Mouse (Mus musculus) G1E (cell line): ENCODE measurements at regions not wholly inside any gene's neighbourhood (a gene's known extent, or its start where the extent isn't known, plus 50 kb on each side); places are given as distances from the start of the nearest gene placed in this dataset.

Experiments
- ATAC-seq: 2 replicates; pipeline ENCODE4 v1.8.0; 2016; ENCODE audit warnings: mild to moderate bottlenecking; ENCODE audit not compliant: insufficient number of reproducible peaks, poor library complexity, low FRiP score, severe bottlenecking; ENCODE audit errors: extremely low read depth
- DNase-seq: peaks from one replicate; pipeline ENCODE4 v3.0.0; 2012; ENCODE audit warnings: low spot score
- H3K27me3 ChIP-seq: 2 replicates; pipeline ENCODE4 v1.6.1; 2012; ENCODE audit warnings: mild to moderate bottlenecking, low read length, inconsistent platforms; ENCODE audit not compliant: insufficient read depth
- H3K36me3 ChIP-seq: replicated peaks from 2 replicates; pipeline ENCODE3; 2012; ENCODE audit warnings: mild to moderate bottlenecking, inconsistent platforms
- H3K4me1 ChIP-seq: 2 replicates; pipeline ENCODE4 v1.6.1; 2012; ENCODE audit warnings: low read depth, low read length, inconsistent platforms, mixed read lengths; ENCODE audit not compliant: insufficient read depth
- H3K4me3 ChIP-seq: 2 replicates; pipeline ENCODE4 v1.5.1; 2012; ENCODE audit warnings: low read depth, mild to moderate bottlenecking, inconsistent platforms, low read length, moderate library complexity, mixed read lengths
- H3K9me3 ChIP-seq: replicated peaks from 2 replicates; pipeline ENCODE4 v1.6.1; 2012; ENCODE audit warnings: inconsistent platforms
- CTCF ChIP-seq: IDR thresholded peaks from 2 replicates; pipeline ENCODE4 v1.5.1; 2012; ENCODE audit warnings: low read depth, low read length, inconsistent platforms, mixed read lengths
- GATA1 ChIP-seq: IDR thresholded peaks from 2 replicates; pipeline ENCODE4 v1.6.1; 2012; ENCODE audit warnings: borderline replicate concordance, low read length, inconsistent platforms, mixed read lengths
- GATA2 ChIP-seq: IDR thresholded peaks from 2 replicates; pipeline ENCODE4 v1.6.1; 2012; ENCODE audit warnings: low read depth, low read length, inconsistent platforms, borderline replicate concordance
- POLR2AphosphoS5 ChIP-seq: IDR thresholded peaks from 2 replicates; pipeline ENCODE4 v1.6.1; 2012; ENCODE audit warnings: low read depth, low read length, inconsistent platforms; ENCODE audit not compliant: insufficient replicate concordance
- TAL1 ChIP-seq: conservative IDR thresholded peaks from 2 replicates; pipeline ENCODE4 v1.6.1; 2012; ENCODE audit warnings: low read depth, low read length, inconsistent platforms, mixed read lengths

- H3K27me3 ChIP-seq: no peaks in the 10 kb centered on the region
- H3K36me3 ChIP-seq: no peaks in the 10 kb centered on the region
- H3K4me3 ChIP-seq: no peak overlapping the region
- H3K9me3 ChIP-seq: no peaks in the 10 kb centered on the region
- ATAC-seq (no peak), DNase-seq (no peak)
- no peaks in the 10 kb centered on the region for H3K4me1 ChIP-seq
- TF ChIP-seq TAL1: no peak
- no peak for TF ChIP-seq GATA1
- no peak for TF ChIP-seq CTCF
- no peak for TF ChIP-seq POLR2AphosphoS5
- no peak for TF ChIP-seq GATA2
These were observed 155.7 kb upstream of the Cd180 start for GRCm38 (mm10) chr13:102537424-102538242.

- ATAC-seq: no peak
- TF ChIP-seq CTCF (no peak), POLR2AphosphoS5 (no peak), TAL1 (no peak), GATA1 (no peak), GATA2 (no peak)
- H3K4me1 ChIP-seq: no peaks in the 10 kb centered on the region
These were observed 152.9 kb upstream of the Cd180 start for GRCm38 (mm10) chr13:102540436-102540835.

GRCm38 (mm10) chr13:102544359-102545165 lies 148.8 kb upstream of the Cd180 start:
- TF ChIP-seq GATA1: no peak
- TF ChIP-seq TAL1: no peak
- no peak for TF ChIP-seq CTCF
- no peaks in the 10 kb centered on the region for H3K9me3 ChIP-seq
- no peak for ATAC-seq

More at GRCm38 (mm10) chr13:102540436-102540835, 152.9 kb upstream of the Cd180 start:
- no peaks in the 10 kb centered on the region for H3K36me3 ChIP-seq
- no peak overlapping the region for H3K4me3 ChIP-seq
- no peak for DNase-seq
- no peaks in the 10 kb centered on the region for H3K9me3 ChIP-seq
- no peaks in the 10 kb centered on the region for H3K27me3 ChIP-seq

GRCm38 (mm10) chr13:102545845-102546615 lies 147.3 kb upstream of the Cd180 start:
- DNase-seq (no peak), ATAC-seq (no peak)
- Histone ChIP-seq H3K36me3 (no peaks in the 10 kb centered on the region), H3K9me3 (no peaks in the 10 kb centered on the region), H3K4me3 (no peak overlapping the region), H3K4me1 (no peaks in the 10 kb centered on the region), H3K27me3 (no peaks in the 10 kb centered on the region)
- TF ChIP-seq POLR2AphosphoS5: no peak
- no peak for TF ChIP-seq TAL1
- TF ChIP-seq GATA1: no peak
- TF ChIP-seq CTCF: no peak
- no peak for TF ChIP-seq GATA2

More at GRCm38 (mm10) chr13:102544359-102545165, 148.8 kb upstream of the Cd180 start:
- H3K4me1 ChIP-seq: no peaks in the 10 kb centered on the region
- H3K27me3 ChIP-seq: no peaks in the 10 kb centered on the region
- H3K4me3 ChIP-seq: no peak overlapping the region
- no peak for DNase-seq
- H3K36me3 ChIP-seq: no peaks in the 10 kb centered on the region

GRCm38 (mm10) chr13:102548252-102548651 lies 145.1 kb upstream of the Cd180 start:
- no peak for ATAC-seq
- TF ChIP-seq GATA1 (no peak), CTCF (no peak), GATA2 (no peak), TAL1 (no peak), POLR2AphosphoS5 (no peak)
- DNase-seq: no peak

GRCm38 (mm10) chr13:102566846-102567572 lies 126.3 kb upstream of the Cd180 start:
- Histone ChIP-seq H3K9me3 (no peaks in the 10 kb centered on the region), H3K4me1 (no peaks in the 10 kb centered on the region), H3K27me3 (no peaks in the 10 kb centered on the region), H3K4me3 (no peak overlapping the region), H3K36me3 (no peaks in the 10 kb centered on the region)
- ATAC-seq: no peak
- DNase-seq: no peak
- TF ChIP-seq GATA1 (no peak), GATA2 (no peak), CTCF (no peak), TAL1 (no peak), POLR2AphosphoS5 (no peak)

More at GRCm38 (mm10) chr13:102548252-102548651, 145.1 kb upstream of the Cd180 start:
- Histone ChIP-seq H3K36me3 (no peaks in the 10 kb centered on the region), H3K27me3 (no peaks in the 10 kb centered on the region), H3K4me3 (no peak overlapping the region), H3K4me1 (no peaks in the 10 kb centered on the region), H3K9me3 (no peaks in the 10 kb centered on the region)
